Mouse (Mus musculus) embryonic facial prominence, embryonic 14.5 days (tissue): ENCODE results near the gene Gm10799. TPM values are rescaled to one million over a fixed set of nuclear protein-coding genes. Genes with fewer than 3 reads are reported as not detected.
A peak's percentile ranks its signal among the peaks of the same experiment; 100 is the strongest.
"Not testable (repeated sequence)": the region's sequence is repeated elsewhere in the genome, so short reads cannot be mapped to it uniquely, and the experiment has no call there.

Experiments
- ATAC-seq: fragments of 200-750 bp; cut with Nextera tagmentation; 2 replicates; pipeline ENCODE4 v1.8.0; 2017; ENCODE audit warnings: low read depth, moderate number of reproducible peaks, moderate TSS enrichment
- DNase-seq: peaks from one replicate; pipeline ENCODE4 v3.0.0-alpha.2; 2015; ENCODE audit warnings: low spot score
- H3K27ac ChIP-seq: fragments of 300-500 bp; sonication (generic); replicated peaks from 2 replicates; pipeline ENCODE4 v1.5.1; 2014; ENCODE audit warnings: low read depth, mild to moderate bottlenecking, low read length, moderate library complexity
- H3K27me3 ChIP-seq: fragments of 300-500 bp; sonication (generic); replicated peaks from 2 replicates; pipeline ENCODE4 v1.6.1; 2014; ENCODE audit warnings: low read length; ENCODE audit not compliant: control insufficient read depth, insufficient read depth
- H3K36me3 ChIP-seq: fragments of 300-500 bp; sonication (generic); 2 replicates; pipeline ENCODE4 v1.6.1; 2014; ENCODE audit warnings: low read length, mixed read lengths; ENCODE audit not compliant: control insufficient read depth, insufficient read depth
- H3K4me1 ChIP-seq: fragments of 300-500 bp; sonication (generic); 2 replicates; pipeline ENCODE4 v1.6.1; 2014; ENCODE audit warnings: antibody characterized with exemption, low read length; ENCODE audit not compliant: control insufficient read depth, insufficient read depth
- H3K4me2 ChIP-seq: fragments of 300-500 bp; sonication (generic); 2 replicates; pipeline ENCODE4 v1.6.1; 2014; ENCODE audit warnings: low read depth, mild to moderate bottlenecking, low read length, moderate library complexity, mixed read lengths
- H3K4me3 ChIP-seq: fragments of 300-500 bp; sonication (generic); 2 replicates; pipeline ENCODE4 v1.5.1; 2014; ENCODE audit warnings: low read depth, mild to moderate bottlenecking, low read length
- H3K9ac ChIP-seq: fragments of 300-500 bp; sonication (generic); 2 replicates; pipeline ENCODE4 v1.6.1; 2014; ENCODE audit warnings: low read depth, mild to moderate bottlenecking, low read length, moderate library complexity, mixed read lengths
- H3K9me3 ChIP-seq: fragments of 300-500 bp; sonication (generic); 2 replicates; pipeline ENCODE4 v1.6.1; 2016; ENCODE audit warnings: low read length; ENCODE audit not compliant: control insufficient read depth
- WGBS: fragments of 180-500 bp; shearing (Covaris S2); extraction: QIAGEN DNeasy Blood & Tissue Kit; methylation state at CpG from one replicate; pipeline ENCODE4 v1.1.7; 2014; 5-methylcytosine and 5-hydroxymethylcytosine counted together
- polyA plus RNA-seq: library from polyadenylated mRNA; unstranded; fragments of >200 nt; fragmentation: Nextera tagmentation; extraction: Ambion mirVana; gene quantifications from 2 replicates; pipeline ENCODE4 v1.2.1, GENCODE M21; 2014

Gene Gm10799
- polyA plus RNA-seq, 1 experiment from 2014 or later, result not detected

GRCm38 (mm10) chr2:104087562-104087961, 19.2 kb upstream of the Gm10799 start:
- WGBS, result 100% methylated on average over 1 of the region's 1 CpGs
- not testable (repeated sequence) for ATAC-seq, H3K27ac ChIP-seq, H3K9ac ChIP-seq, H3K36me3 ChIP-seq, H3K4me1 ChIP-seq, DNase-seq, H3K27me3 ChIP-seq, H3K4me3 ChIP-seq, H3K9me3 ChIP-seq, H3K4me2 ChIP-seq

- H3K9ac ChIP-seq, DNase-seq, H3K9me3 ChIP-seq, H3K27me3 ChIP-seq, H3K4me3 ChIP-seq, H3K4me1 ChIP-seq, H3K4me2 ChIP-seq, H3K36me3 ChIP-seq, H3K27ac ChIP-seq, ATAC-seq: not testable (repeated sequence)
Observed at GRCm38 (mm10) chr2:104084027-104084426, 15.7 kb upstream of the Gm10799 start.

- no peaks in the 10 kb centered on the region for H3K36me3 ChIP-seq
- H3K27me3 ChIP-seq, result no peaks in the 10 kb centered on the region
- H3K9ac ChIP-seq, result no peak overlapping the region
- ATAC-seq (no peak), DNase-seq (no peak)
- H3K9me3 ChIP-seq, result no peaks in the 10 kb centered on the region
- H3K27ac ChIP-seq, result no peak overlapping the region
- no peak overlapping the region for H3K4me3 ChIP-seq
- no peaks in the 10 kb centered on the region for H3K4me1 ChIP-seq
- no peak overlapping the region for H3K4me2 ChIP-seq
Observed at GRCm38 (mm10) chr2:104082474-104082873, 14.1 kb upstream of the Gm10799 start.

- H3K4me1 ChIP-seq, ATAC-seq, H3K27me3 ChIP-seq, H3K4me2 ChIP-seq, H3K4me3 ChIP-seq, H3K36me3 ChIP-seq, H3K27ac ChIP-seq, H3K9me3 ChIP-seq, DNase-seq, H3K9ac ChIP-seq: not testable (repeated sequence)
- whole genome bisulfite sequencing, result no CpG with 5 or more reads among the region's 1 CpGs
Observed at GRCm38 (mm10) chr2:104081436-104082050, 13.2 kb upstream of the Gm10799 start.

- DNase-seq, H3K9ac ChIP-seq, H3K36me3 ChIP-seq, ATAC-seq, H3K27me3 ChIP-seq, H3K4me1 ChIP-seq, H3K4me2 ChIP-seq, H3K9me3 ChIP-seq, H3K4me3 ChIP-seq, H3K27ac ChIP-seq: not testable (repeated sequence)
- 69% methylated on average over 5 of the region's 5 CpGs for WGBS
Observed at GRCm38 (mm10) chr2:104078285-104078684, 9.9 kb upstream of the Gm10799 start.

GRCm38 (mm10) chr2:104069704-104070185, 1.4 kb upstream of the Gm10799 start, which contains the start of gene Cd59b:
TSS of gene Cd59b (plus strand) at chr2:104069849.
- H3K9me3 ChIP-seq, result no peaks in the 10 kb centered on the region
- H3K27ac ChIP-seq, result peak within 1 kb of the TSS; percentile 48
- peak within 1 kb of the TSS; percentile 54 for H3K9ac ChIP-seq
- no peaks in the 10 kb centered on the region for H3K27me3 ChIP-seq
- peak; percentile 80 for DNase-seq
- H3K4me1 ChIP-seq, result 0 out of 2 replicates have a peak, but pooled peaks cover 5% of the 10 kb centered on the region
- under 1% methylated on average over 13 of the region's 13 CpGs for WGBS
- H3K36me3 ChIP-seq, result no peaks in the 10 kb centered on the region
- peak within 1 kb of the TSS; percentile 41 for H3K4me3 ChIP-seq
- ATAC-seq, result peak; percentile 90
- H3K4me2 ChIP-seq, result peak within 1 kb of the TSS; percentile 58

- H3K4me2 ChIP-seq, H3K4me3 ChIP-seq, H3K4me1 ChIP-seq, DNase-seq, H3K27ac ChIP-seq, ATAC-seq, H3K9ac ChIP-seq, H3K9me3 ChIP-seq, H3K27me3 ChIP-seq: not testable (repeated sequence)
- WGBS, result 92% methylated on average over 5 of the region's 6 CpGs
- H3K36me3 ChIP-seq, result peaks cover 14% of the 10 kb centered on the region; the same call in 1 of the 2 replicates
Observed at GRCm38 (mm10) chr2:104065526-104065925, 2.8 kb downstream of the Gm10799 start, which contains the start of gene Gm10912. TSS of gene Gm10912 (plus strand) at chr2:104065826.

GRCm38 (mm10) chr2:104064152-104064551, 4.2 kb downstream of the Gm10799 start:
- H3K4me3 ChIP-seq, result no peak overlapping the region
- H3K27me3 ChIP-seq, result no peaks in the 10 kb centered on the region
- no peaks in the 10 kb centered on the region for H3K9me3 ChIP-seq
- 84% methylated on average over 2 of the region's 2 CpGs for WGBS
- H3K36me3 ChIP-seq, result peaks cover 23% of the 10 kb centered on the region
- DNase-seq (no peak), ATAC-seq (no peak)
- no peaks in the 10 kb centered on the region for H3K4me1 ChIP-seq
- no peak overlapping the region for H3K9ac ChIP-seq
- no peak overlapping the region for H3K4me2 ChIP-seq
- H3K27ac ChIP-seq, result no peak overlapping the region

- H3K9ac ChIP-seq, result no peak overlapping the region
- DNase-seq, result peak; percentile 42
- no peak for ATAC-seq
- no peak overlapping the region for H3K4me3 ChIP-seq
- H3K36me3 ChIP-seq, result peaks cover 26% of the 10 kb centered on the region
- no peaks in the 10 kb centered on the region for H3K27me3 ChIP-seq
- no peaks in the 10 kb centered on the region for H3K9me3 ChIP-seq
- no peak overlapping the region for H3K4me2 ChIP-seq
- no peak overlapping the region for H3K27ac ChIP-seq
- no peaks in the 10 kb centered on the region for H3K4me1 ChIP-seq
Observed at GRCm38 (mm10) chr2:104062665-104063064, 5.7 kb downstream of the Gm10799 start.
